Mouse (Mus musculus) embryonic facial prominence, embryonic 11.5 days (tissue): ENCODE measurements around the gene Fntb. TPM values are rescaled to one million over a fixed set of nuclear protein-coding genes. Genes with fewer than 3 reads are reported as not detected.

Experiments used
- ATAC-seq: fragments of 200-750 bp; cut with Nextera tagmentation; replicated peaks from 2 replicates; pipeline ENCODE4 v1.8.0; 2017; ENCODE audit warnings: low read depth; ENCODE audit not compliant: insufficient number of reproducible peaks, low FRiP score, low TSS enrichment
- DNase-seq: peaks from one replicate; pipeline ENCODE4 v3.0.0-alpha.2; 2015; ENCODE audit warnings: low spot score
- H3K27ac ChIP-seq: fragments of 300-500 bp; sonication (generic); replicated peaks from 2 replicates; pipeline ENCODE4 v1.5.1; 2014; ENCODE audit warnings: mild to moderate bottlenecking, low read depth, low read length, control low read depth
- H3K27me3 ChIP-seq: fragments of 300-500 bp; sonication (generic); 2 replicates; pipeline ENCODE4 v1.6.1; 2014; ENCODE audit warnings: mild to moderate bottlenecking, low read length, moderate library complexity, mixed read lengths; ENCODE audit not compliant: control insufficient read depth, insufficient read depth
- H3K36me3 ChIP-seq: fragments of 300-500 bp; sonication (generic); replicated peaks from 2 replicates; pipeline ENCODE4 v1.6.1; 2014; ENCODE audit warnings: low read depth, mild to moderate bottlenecking, low read length, moderate library complexity, mixed read lengths; ENCODE audit not compliant: control insufficient read depth, insufficient read depth
- H3K4me1 ChIP-seq: fragments of 300-500 bp; sonication (generic); 2 replicates; pipeline ENCODE4 v1.6.1; 2014; ENCODE audit warnings: low read length, mixed read lengths; ENCODE audit not compliant: control insufficient read depth, insufficient read depth
- H3K4me2 ChIP-seq: fragments of 300-500 bp; sonication (generic); 2 replicates; pipeline ENCODE4 v1.6.1; 2014; ENCODE audit warnings: low read depth, mild to moderate bottlenecking, control low read depth, low read length, moderate library complexity
- H3K4me3 ChIP-seq: fragments of 300-500 bp; sonication (generic); 2 replicates; pipeline ENCODE4 v1.5.1; 2014; ENCODE audit warnings: low read depth, low read length, control low read depth
- H3K9ac ChIP-seq: fragments of 300-500 bp; sonication (generic); replicated peaks from 2 replicates; pipeline ENCODE4 v1.6.1; 2014; ENCODE audit warnings: mild to moderate bottlenecking, control low read depth, low read length
- H3K9me3 ChIP-seq: fragments of 300-500 bp; sonication (generic); replicated peaks from 2 replicates; pipeline ENCODE4 v1.6.1; 2016; ENCODE audit warnings: mild to moderate bottlenecking, low read length, inconsistent platforms, mixed read lengths; ENCODE audit not compliant: control insufficient read depth
- WGBS: fragments of 180-500 bp; shearing (Covaris S2); extraction: QIAGEN DNeasy Blood & Tissue Kit; methylation state at CpG from one replicate; pipeline ENCODE4 v1.1.7; 2014; 5-methylcytosine and 5-hydroxymethylcytosine counted together
- polyA plus RNA-seq: library from polyadenylated mRNA; unstranded; fragments of >200 nt; fragmentation: Nextera tagmentation; extraction: Ambion mirVana; gene quantifications from 2 replicates; pipeline ENCODE4 v1.2.1, GENCODE M21; 2014

Fntb gene
- polyA plus RNA-seq, 1 experiment from 2014 or later = 47.7 TPM

GRCm38 (mm10) chr12:76825283-76825682 lies 59.9 kb downstream of the Fntb start:
- no peaks in the 10 kb centered on the region for H3K9me3 ChIP-seq
- peaks cover 13% of the 10 kb centered on the region for H3K27me3 ChIP-seq
- WGBS = 71% methylated on average over 4 of the region's 4 CpGs

GRCm38 (mm10) chr12:76832704-76833103 lies 67.3 kb downstream of the Fntb start:
- H3K9ac ChIP-seq = no peak overlapping the region
- H3K27ac ChIP-seq = no peak overlapping the region
- no peaks in the 10 kb centered on the region for H3K9me3 ChIP-seq
- ATAC-seq = no peak
- H3K27me3 ChIP-seq = no peaks in the 10 kb centered on the region
- H3K4me1 ChIP-seq = no peaks in the 10 kb centered on the region
- no peak overlapping the region for H3K4me3 ChIP-seq
- 6% methylated on average over 3 of the region's 3 CpGs for WGBS
- DNase-seq = peak; percentile 62
- no peak overlapping the region for H3K4me2 ChIP-seq
- no peaks in the 10 kb centered on the region for H3K36me3 ChIP-seq

More at GRCm38 (mm10) chr12:76825283-76825682, 59.9 kb downstream of the Fntb start:
- Histone ChIP-seq H3K36me3 (no peaks in the 10 kb centered on the region), H3K27ac (no peak overlapping the region), H3K4me3 (no peak overlapping the region), H3K4me1 (peaks cover 4% of the 10 kb centered on the region; the same call in 1 of the 2 replicates), H3K9ac (no peak overlapping the region), H3K4me2 (no peak overlapping the region)
- ATAC-seq (no peak), DNase-seq (no peak)

GRCm38 (mm10) chr12:76837101-76837843 lies 71.9 kb downstream of the Fntb start:
- ATAC-seq = peak; percentile 97
- no peak overlapping the region for H3K27ac ChIP-seq
- under 1% methylated on average over 43 of the region's 43 CpGs for WGBS

DNA sequence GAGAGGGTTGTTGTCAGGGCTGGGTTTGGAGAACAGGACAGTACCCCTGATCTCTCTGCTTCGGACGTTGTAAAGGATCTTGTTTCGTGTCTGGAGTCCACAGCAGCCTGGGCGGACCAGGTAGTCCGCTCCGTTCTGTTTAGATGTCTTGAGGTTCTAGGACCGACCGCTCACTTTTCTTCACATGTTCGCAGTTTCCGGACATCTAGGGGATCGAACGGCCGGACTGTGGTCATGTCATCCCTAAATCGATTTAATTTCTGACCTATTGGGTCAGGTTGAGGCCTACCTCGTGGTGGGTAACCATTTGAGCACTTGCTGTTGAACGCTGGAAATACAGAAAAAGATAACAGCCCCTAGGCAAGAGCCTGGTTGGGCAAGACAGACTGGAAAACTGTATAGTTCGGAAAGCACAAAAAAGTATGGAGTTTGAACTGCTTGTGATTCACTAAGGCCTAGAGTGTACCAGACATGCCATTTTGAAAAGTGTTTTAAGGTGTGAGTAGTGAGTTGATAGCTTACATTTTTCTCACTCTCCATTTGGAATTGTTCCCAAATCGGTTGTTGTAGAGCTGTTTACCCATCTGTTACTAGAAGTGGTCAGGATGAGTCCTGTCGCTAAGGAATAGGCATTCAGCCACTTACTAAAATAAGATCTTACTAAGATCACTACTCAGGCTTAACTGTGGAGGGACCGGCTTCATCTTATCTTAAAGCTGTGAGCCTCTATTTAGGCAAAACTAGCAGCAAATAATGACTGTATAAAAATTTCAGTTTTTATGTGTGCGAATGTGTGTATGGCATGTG lies 72.7 kb downstream of the Fntb start:
- no peaks in the 10 kb centered on the region for H3K4me1 ChIP-seq
- no peaks in the 10 kb centered on the region for H3K9me3 ChIP-seq
- H3K27me3 ChIP-seq = no peaks in the 10 kb centered on the region
- DNase-seq (no peak), ATAC-seq (no peak)
- peak overlapping the region; percentile 59 for H3K4me2 ChIP-seq
- H3K27ac ChIP-seq = no peak overlapping the region
- peak overlapping the region; percentile 67 for H3K4me3 ChIP-seq
- H3K9ac ChIP-seq = peak overlapping the region; percentile 79
- 13% methylated on average over 21 of the region's 21 CpGs for WGBS
- no peaks in the 10 kb centered on the region for H3K36me3 ChIP-seq

More at GRCm38 (mm10) chr12:76837101-76837843, 71.9 kb downstream of the Fntb start:
- Histone ChIP-seq H3K9ac (peak overlapping the region; percentile 79), H3K9me3 (no peaks in the 10 kb centered on the region), H3K4me3 (peak overlapping the region; percentile 67), H3K27me3 (no peaks in the 10 kb centered on the region), H3K36me3 (no peaks in the 10 kb centered on the region), H3K4me1 (no peaks in the 10 kb centered on the region), H3K4me2 (peak overlapping the region; percentile 59)
- DNase-seq = peak; percentile 97

GRCm38 (mm10) chr12:76839298-76839697 lies 73.9 kb downstream of the Fntb start:
- no peaks in the 10 kb centered on the region for H3K27me3 ChIP-seq
- no peak overlapping the region for H3K4me2 ChIP-seq
- no peaks in the 10 kb centered on the region for H3K4me1 ChIP-seq
- 93% methylated on average over 4 of the region's 4 CpGs for WGBS
- no peaks in the 10 kb centered on the region for H3K9me3 ChIP-seq
- no peak overlapping the region for H3K9ac ChIP-seq
- H3K27ac ChIP-seq = no peak overlapping the region
- no peak for DNase-seq
- no peak for ATAC-seq
- no peak overlapping the region for H3K4me3 ChIP-seq
- H3K36me3 ChIP-seq = no peaks in the 10 kb centered on the region

DNA sequence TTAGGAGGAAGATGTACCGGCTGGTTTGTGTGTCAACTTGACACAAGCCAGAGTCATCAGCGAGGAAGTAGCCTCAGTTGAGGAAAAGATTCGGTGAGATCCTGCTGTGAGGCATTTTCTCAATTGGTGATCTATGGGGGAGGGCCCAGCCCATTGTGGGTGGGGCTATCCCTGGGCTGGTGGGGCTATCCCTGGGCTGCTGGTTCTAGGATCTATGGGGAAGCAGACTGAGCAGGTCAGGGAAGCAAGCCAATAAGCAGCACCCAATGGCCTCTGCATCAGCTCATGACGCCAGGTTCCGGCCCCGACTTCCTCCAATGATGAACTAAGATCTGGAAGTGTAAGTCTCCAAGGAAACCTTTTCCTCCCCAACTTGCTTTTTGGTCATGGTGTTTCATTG lies 74.7 kb downstream of the Fntb start:
- Histone ChIP-seq H3K4me2 (no peak overlapping the region), H3K27me3 (no peaks in the 10 kb centered on the region), H3K9me3 (no peaks in the 10 kb centered on the region), H3K4me1 (no peaks in the 10 kb centered on the region), H3K9ac (no peak overlapping the region), H3K27ac (no peak overlapping the region), H3K36me3 (no peaks in the 10 kb centered on the region), H3K4me3 (no peak overlapping the region)
- ATAC-seq (no peak), DNase-seq (no peak)
- 80% methylated on average over 6 of the region's 6 CpGs for WGBS

GRCm38 (mm10) chr12:76844346-76845061 lies 79.1 kb downstream of the Fntb start:
- H3K9ac ChIP-seq = no peak overlapping the region
- H3K4me1 ChIP-seq = no peaks in the 10 kb centered on the region
- 91% methylated on average over 15 of the region's 15 CpGs for WGBS
- DNase-seq (no peak), ATAC-seq (no peak)
- no peaks in the 10 kb centered on the region for H3K27me3 ChIP-seq
- no peak overlapping the region for H3K4me3 ChIP-seq
- H3K9me3 ChIP-seq = no peaks in the 10 kb centered on the region
- no peak overlapping the region for H3K4me2 ChIP-seq
- no peak overlapping the region for H3K27ac ChIP-seq
- no peaks in the 10 kb centered on the region for H3K36me3 ChIP-seq
